Mouse (Mus musculus): ENCODE data around the gene Cnga2.
"Not testable (repeated sequence)": the region's sequence is repeated elsewhere in the genome, so short reads cannot be mapped to it uniquely, and the experiment has no call there.

Cnga2 gene

GRCm38 (mm10) chrX:71991549-71991948 is at the start of gene Cnga2:
Gene Cnga2 (plus strand): TSS chrX:71991849.
- DNase-seq: no peak

- peak; percentile 5 to 17 for DNase-seq
Measured at GRCm38 (mm10) chrX:71946631-71947030, 45.0 kb upstream of the Cnga2 start.

GRCm38 (mm10) chrX:71958366-71958765 is 33.3 kb upstream of the Cnga2 start:
- DNase-seq: no peak

- DNase-seq: no peak
Measured at GRCm38 (mm10) chrX:71962073-71963051, 29.3 kb upstream of the Cnga2 start, which contains the start of gene Prrg3. Gene Prrg3 (plus strand): TSS chrX:71962624.

- DNase-seq: no peak
Measured at GRCm38 (mm10) chrX:71963275-71963912, 28.3 kb upstream of the Cnga2 start.

- no peak for DNase-seq
Measured at GRCm38 (mm10) chrX:71968216-71968615, 23.4 kb upstream of the Cnga2 start.

GRCm38 (mm10) chrX:71968816-71969215 is 22.8 kb upstream of the Cnga2 start:
- DNase-seq: no peak

GRCm38 (mm10) chrX:71971325-71971724 is 20.3 kb upstream of the Cnga2 start:
- DNase-seq: no peak

GRCm38 (mm10) chrX:71972686-71973085 is 19.0 kb upstream of the Cnga2 start, which contains the start of gene Fate1:
Gene Fate1 (plus strand): TSS chrX:71972986.
- no peak for DNase-seq

GRCm38 (mm10) chrX:71977681-71978080 is 14.0 kb upstream of the Cnga2 start:
- DNase-seq: not testable (repeated sequence)

GRCm38 (mm10) chrX:71980443-71980842 is 11.2 kb upstream of the Cnga2 start:
- no peak for DNase-seq

GRCm38 (mm10) chrX:71981322-71981721 is 10.3 kb upstream of the Cnga2 start:
- DNase-seq: no peak

GRCm38 (mm10) chrX:71983205-71983604 is 8.4 kb upstream of the Cnga2 start:
- no peak for DNase-seq

GRCm38 (mm10) chrX:71983775-71984174 is 7.9 kb upstream of the Cnga2 start:
- DNase-seq: no peak

- DNase-seq: no peak
Measured at GRCm38 (mm10) chrX:71995972-71996371, 4.3 kb downstream of the Cnga2 start.

GRCm38 (mm10) chrX:72009930-72010329 is 18.3 kb downstream of the Cnga2 start:
- no peak for DNase-seq

- no peak for DNase-seq
Measured at GRCm38 (mm10) chrX:72012236-72012635, 20.6 kb downstream of the Cnga2 start.

GRCm38 (mm10) chrX:72012804-72013203 is 21.2 kb downstream of the Cnga2 start:
- DNase-seq: no peak

GRCm38 (mm10) chrX:72022241-72022640 is 30.6 kb downstream of the Cnga2 start:
- DNase-seq: no peak

GRCm38 (mm10) chrX:72022750-72023398 is 31.2 kb downstream of the Cnga2 start:
- no peak for DNase-seq

GRCm38 (mm10) chrX:72023542-72023941 is 31.9 kb downstream of the Cnga2 start:
- no peak for DNase-seq

GRCm38 (mm10) chrX:72044056-72044455 is 52.4 kb downstream of the Cnga2 start:
- DNase-seq: no peak

- DNase-seq: no peak
Measured at GRCm38 (mm10) chrX:72047918-72048317, 56.3 kb downstream of the Cnga2 start.

All from thymus, postnatal 36 days (tissue).